Mouse (Mus musculus) myocyte (in vitro differentiated cells): ENCODE data around the gene Tex12.

Experiments
- MYOD1 ChIP-seq, 3 experiments: IDR thresholded peaks; one replicate each; pipeline ENCODE4 v1.6.1; 2011; ENCODE audit warnings: control low read depth in 2 of 3, low read depth in 2 of 3, mild to moderate bottlenecking in 2 of 3, moderate library complexity in 1 of 3; ENCODE audit not compliant: insufficient read length in 2 of 3, control insufficient read depth in 1 of 3
- MYOG ChIP-seq, 3 experiments: IDR thresholded peaks; one replicate each; pipeline ENCODE4 v1.6.1; 2011; ENCODE audit warnings: control low read depth in 2 of 3, low read depth in 2 of 3, mild to moderate bottlenecking in 2 of 3; ENCODE audit not compliant: insufficient read length in 2 of 3, control insufficient read depth in 1 of 3, insufficient read depth in 1 of 3
- POLR2A ChIP-seq: IDR thresholded peaks from one replicate; pipeline ENCODE4 v1.6.1; 2011; ENCODE audit warnings: low read depth, mild to moderate bottlenecking, control low read depth, moderate library complexity; ENCODE audit not compliant: insufficient read length
- POLR2AphosphoS2 ChIP-seq: IDR thresholded peaks from one replicate; pipeline ENCODE4 v1.6.1; 2011; ENCODE audit warnings: low read depth, control low read depth; ENCODE audit not compliant: insufficient read length
- TCF12 ChIP-seq: IDR thresholded peaks from one replicate; pipeline ENCODE4 v1.6.1; 2011; ENCODE audit warnings: mild to moderate bottlenecking, control low read depth; ENCODE audit not compliant: poor library complexity, insufficient read depth, severe bottlenecking

DNA sequence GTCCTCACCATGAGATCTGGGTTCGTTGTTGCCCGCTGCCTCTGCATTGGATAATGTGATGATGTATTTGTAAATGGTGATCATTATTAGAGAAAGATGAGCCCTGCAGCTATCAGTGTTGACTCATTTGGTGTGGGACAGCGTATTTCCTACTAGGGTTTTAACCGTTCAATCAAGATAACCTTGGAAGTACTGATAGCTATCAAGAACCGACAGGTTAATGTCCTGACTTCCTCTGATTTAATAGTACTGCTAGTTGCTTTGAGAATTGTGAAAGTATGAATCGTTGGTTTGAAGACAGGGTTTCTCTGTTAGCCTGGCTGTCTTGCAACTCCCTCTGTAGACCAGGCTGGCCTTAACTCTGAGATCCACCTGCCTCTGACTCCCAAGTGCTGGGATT is 43.2 kb upstream of the Tex12 start:
- TF ChIP-seq POLR2A = no peak
- no peak for TF ChIP-seq TCF12
- TF ChIP-seq POLR2AphosphoS2 = no peak
- no peak for TF ChIP-seq MYOG (IDR thresholded peaks at IDR 0.05; ENCODE audit: control insufficient read depth in 1 of 3, insufficient read depth in 1 of 3, insufficient read length in 2 of 3, low read depth in 2 of 3)
- TF ChIP-seq MYOD1 (IDR thresholded peaks at IDR 0.05; ENCODE audit: control insufficient read depth in 1 of 3, insufficient read length in 2 of 3, low read depth in 2 of 3) = no peak
